Mouse (Mus musculus) megakaryocyte, embryonic 14.5 days (primary cell): ENCODE measurements around the gene Zfp444.

Source experiments
- FLI1 ChIP-seq: IDR thresholded peaks from 2 replicates; pipeline ENCODE4 v1.6.1; 2012; ENCODE audit warnings: low read length, inconsistent platforms, mixed read lengths
- GATA1 ChIP-seq: IDR thresholded peaks from 3 replicates; pipeline ENCODE4 v1.6.1; 2012; ENCODE audit warnings: mixed read lengths, low read length, inconsistent platforms, borderline replicate concordance

GRCm38 (mm10) chr7:6161541-6161940 is 10.5 kb upstream of the Zfp444 start:
- no peak for TF ChIP-seq GATA1
- no peak for TF ChIP-seq FLI1
